Mouse (Mus musculus) activated CD4-positive, CD25-positive, alpha-beta regulatory T cell, adult 9 weeks (primary cell): Measurements from ENCODE around the gene Hspa1b. TPM values are rescaled to one million over a fixed set of nuclear protein-coding genes. Genes with fewer than 3 reads are reported as not detected.

Source experiments
- polyA plus RNA-seq: library from polyadenylated mRNA; unstranded; fragments of 100-300 nt; shearing (Covaris generic); gene quantifications from one replicate; pipeline ENCODE4 v1.2.1, GENCODE M21; 2017

Hspa1b gene
- polyA plus RNA-seq = 54.2 TPM

GRCm38 (mm10) chr17:34959130-34959778 lies at the start of gene Hspa1b:
TSS of gene Hspa1b (minus strand) at chr17:34959238.

GRCm38 (mm10) chr17:35000717-35001451 lies 41.8 kb upstream of the Hspa1b start, which contains the start of gene Vars:
TSS of gene Vars (plus strand) at chr17:35000987.

DNA sequence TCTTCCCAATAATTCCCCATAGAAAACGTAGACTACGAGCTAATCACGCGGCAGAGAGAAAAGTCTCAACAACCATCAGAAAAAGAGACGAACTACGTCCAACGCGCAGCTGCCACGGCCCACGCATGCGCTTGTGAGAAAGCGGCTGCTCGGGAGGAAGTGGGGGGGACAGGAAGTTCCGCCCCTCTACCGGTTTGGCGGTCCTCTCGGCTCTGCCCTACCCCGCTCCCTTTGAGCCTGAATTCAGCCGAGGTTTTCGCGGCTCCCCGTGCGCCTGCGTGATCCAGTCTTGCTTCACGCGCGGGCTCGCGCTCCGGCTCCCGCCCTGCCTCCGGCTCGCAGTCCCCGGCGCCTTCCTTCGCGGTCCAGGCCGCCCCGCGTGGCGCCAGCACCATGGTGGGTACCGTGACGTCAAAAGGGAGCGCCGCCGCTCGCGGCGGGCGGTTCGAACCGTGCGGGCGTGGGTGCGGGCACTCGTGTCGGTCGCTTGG lies 22.7 kb upstream of the Hspa1b start, which contains the start of gene Lsm2:
Gene Lsm2 (plus strand): TSS at position 173 of the 491 bp plus-strand sequence.

DNA sequence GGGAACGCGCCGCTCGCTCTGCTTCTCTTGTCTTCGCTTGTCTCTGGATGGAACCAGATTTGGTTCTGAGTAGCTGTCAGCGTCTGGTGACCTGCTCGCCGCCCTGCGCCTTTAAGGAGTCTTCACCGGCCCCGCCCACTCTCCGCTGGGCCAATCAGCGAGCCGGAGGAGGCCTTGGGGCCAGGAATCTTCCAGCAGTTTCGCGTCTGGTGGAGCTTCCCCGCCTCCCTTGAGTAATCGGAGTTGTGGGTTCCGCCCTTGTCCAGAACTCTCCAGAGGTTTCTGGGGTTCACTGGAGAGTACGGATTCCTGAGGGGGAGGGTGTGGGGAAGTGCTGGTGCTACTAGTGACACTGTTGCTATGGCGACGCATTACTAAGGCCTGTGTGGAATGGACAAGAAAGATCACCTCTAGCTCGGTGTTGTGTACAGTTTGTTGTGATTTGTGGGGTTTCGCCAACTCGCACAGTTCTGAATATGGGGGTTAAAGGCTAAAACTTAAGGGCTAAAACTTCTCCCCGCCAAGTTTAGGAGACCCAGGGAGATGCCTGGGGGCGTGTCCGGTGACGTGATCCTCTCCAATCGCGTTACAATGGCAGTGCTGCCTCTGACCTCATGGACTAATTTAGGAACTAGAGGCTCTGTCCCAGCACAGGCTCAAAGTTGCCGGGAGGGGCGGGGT lies 13.2 kb upstream of the Hspa1b start, which contains the start of the genes Hspa1a and Hspa1l:
Gene Hspa1a (minus strand): TSS at position 88 of the 681 bp plus-strand sequence.
Gene Hspa1l (plus strand): TSS at position 635 of the 681 bp plus-strand sequence.

GRCm38 (mm10) chr17:34969822-34970221 lies 10.8 kb upstream of the Hspa1b start, which contains the start of gene Gm20481:
TSS of gene Gm20481 (plus strand) at chr17:34969912.

GRCm38 (mm10) chr17:34931061-34931734 lies 27.8 kb downstream of the Hspa1b start, which contains the start of gene Neu1:
TSS of gene Neu1 (plus strand) at chr17:34931253.

DNA sequence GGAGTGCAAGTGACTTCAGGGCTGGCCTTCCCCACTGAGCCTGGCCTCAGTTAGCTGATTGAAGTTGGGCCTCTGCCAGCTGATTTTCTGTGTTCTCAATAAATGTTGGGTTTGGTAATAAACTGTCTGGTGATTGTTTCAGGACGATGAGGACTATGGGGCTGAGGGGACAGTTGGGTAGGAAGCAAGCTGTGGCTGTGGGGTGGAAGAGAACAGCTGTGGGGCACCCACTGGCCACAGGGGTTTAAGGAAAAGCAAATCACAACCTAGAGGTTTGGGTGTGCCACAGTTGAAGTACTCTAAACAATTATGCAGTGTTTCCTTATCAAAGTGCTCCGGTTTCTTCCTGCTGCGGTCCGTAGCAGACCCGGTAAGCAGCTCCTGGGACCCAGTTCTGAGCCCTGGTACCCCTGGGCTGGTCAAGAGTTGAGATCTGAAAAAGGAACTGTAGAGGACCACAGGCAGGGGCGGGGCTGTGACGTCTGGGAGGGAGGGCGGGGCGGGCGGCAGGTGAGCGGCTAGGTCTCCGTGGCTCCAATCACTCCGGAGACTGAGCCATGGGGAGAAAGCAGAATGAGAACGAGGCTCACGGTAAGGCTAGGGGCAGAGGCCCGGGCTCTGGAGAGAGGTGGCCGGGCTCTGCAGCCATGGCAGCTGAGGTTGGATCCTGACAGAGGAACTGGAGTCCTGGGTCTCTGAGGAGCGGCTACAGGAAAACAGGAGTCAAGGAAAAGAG lies 44.9 kb downstream of the Hspa1b start, which contains the start of gene Slc44a4:
Gene Slc44a4 (plus strand): TSS at position 537 of the 736 bp plus-strand sequence.

Other genes starting within 250 kb of the Hspa1b start
- gene C4b, start 215.4 kb downstream of the Hspa1b start, polyA plus RNA-seq = 0.12 TPM
- gene Cyp21a1, start 154.7 kb downstream of the Hspa1b start, polyA plus RNA-seq = not detected
- 38.5 TPM for gene Stk19, start 122.3 kb downstream of the Hspa1b start, polyA plus RNA-seq
- 73.8 TPM for gene Dxo, start 122.2 kb downstream of the Hspa1b start, polyA plus RNA-seq
- gene Skiv2l, start 109.0 kb downstream of the Hspa1b start, polyA plus RNA-seq = 150 TPM
- gene Nelfe, start 108.8 kb downstream of the Hspa1b start, polyA plus RNA-seq = 41.3 TPM
- 1.3 TPM for gene Cfb, start 96.7 kb downstream of the Hspa1b start, polyA plus RNA-seq
- 0.64 TPM for gene Zbtb12, start 79.8 kb downstream of the Hspa1b start, polyA plus RNA-seq
- gene Gm20547, start 77.2 kb downstream of the Hspa1b start, polyA plus RNA-seq = not detected
- 2.3 TPM for gene C2, start 61.0 kb downstream of the Hspa1b start, polyA plus RNA-seq
- 38.7 TPM for gene Ehmt2, start 60.8 kb downstream of the Hspa1b start, polyA plus RNA-seq
- gene Slc44a4, start 44.8 kb downstream of the Hspa1b start, polyA plus RNA-seq = not detected
- 85.9 TPM for gene Neu1, start 28.0 kb downstream of the Hspa1b start, polyA plus RNA-seq
- gene Gm20481, start 10.7 kb upstream of the Hspa1b start, polyA plus RNA-seq = 2.7 TPM
- 13.2 TPM for gene Hspa1a, start 12.9 kb upstream of the Hspa1b start, polyA plus RNA-seq
- gene Hspa1l, start 13.5 kb upstream of the Hspa1b start, polyA plus RNA-seq = 0.17 TPM
- 55.0 TPM for gene Lsm2, start 22.6 kb upstream of the Hspa1b start, polyA plus RNA-seq
- 187 TPM for gene Vars, start 41.7 kb upstream of the Hspa1b start, polyA plus RNA-seq
- gene Vwa7, start 57.3 kb upstream of the Hspa1b start, polyA plus RNA-seq = 0.33 TPM
- 0.82 TPM for gene Sapcd1, start 68.8 kb upstream of the Hspa1b start, polyA plus RNA-seq
- gene Msh5, start 87.5 kb upstream of the Hspa1b start, polyA plus RNA-seq = 1.5 TPM
- gene Clic1, start 90.7 kb upstream of the Hspa1b start, polyA plus RNA-seq = 661 TPM
- 2.2 TPM for gene Ddah2, start 99.8 kb upstream of the Hspa1b start, polyA plus RNA-seq
- not detected for gene Ly6g6c, start 106.2 kb upstream of the Hspa1b start, polyA plus RNA-seq
- not detected for gene Mpig6b, start 106.9 kb upstream of the Hspa1b start, polyA plus RNA-seq
- not detected for gene Ly6g6e, start 117.7 kb upstream of the Hspa1b start, polyA plus RNA-seq
- not detected for gene Ly6g6d, start 118.8 kb upstream of the Hspa1b start, polyA plus RNA-seq
- gene Ly6g6f, start 126.4 kb upstream of the Hspa1b start, polyA plus RNA-seq = not detected
- 65.7 TPM for gene Abhd16a, start 130.0 kb upstream of the Hspa1b start, polyA plus RNA-seq
- not detected for gene Ly6g5c, start 149.0 kb upstream of the Hspa1b start, polyA plus RNA-seq
- 3.8 TPM for gene Ly6g5b, start 156.2 kb upstream of the Hspa1b start, polyA plus RNA-seq
- gene Gpank1, start 162.2 kb upstream of the Hspa1b start, polyA plus RNA-seq = 58.5 TPM
- gene Csnk2b, start 162.8 kb upstream of the Hspa1b start, polyA plus RNA-seq = 341 TPM
- gene D17H6S53E, start 167.1 kb upstream of the Hspa1b start, polyA plus RNA-seq = 5.3 TPM
- not detected for gene Apom, start 172.8 kb upstream of the Hspa1b start, polyA plus RNA-seq
- gene Bag6, start 175.9 kb upstream of the Hspa1b start, polyA plus RNA-seq = 48.8 TPM
- gene Prrc2a, start 205.7 kb upstream of the Hspa1b start, polyA plus RNA-seq = 28.9 TPM
- 4.8 TPM for gene Aif1, start 216.8 kb upstream of the Hspa1b start, polyA plus RNA-seq
- gene Lst1, start 229.2 kb upstream of the Hspa1b start, polyA plus RNA-seq = 9.6 TPM
- 1,484 TPM for gene Ltb, start 235.2 kb upstream of the Hspa1b start, polyA plus RNA-seq
- gene Tnf, start 242.8 kb upstream of the Hspa1b start, polyA plus RNA-seq = 56.7 TPM
- 152 TPM for gene Lta, start 246.1 kb upstream of the Hspa1b start, polyA plus RNA-seq